Mouse (Mus musculus) heart, adult 11 months (tissue): ENCODE data around the gene Mitf.

ENCODE experiments used
- DNase-seq: peaks from one replicate; pipeline ENCODE4 v3.0.0; 2022

The Mitf gene

GRCm38 (mm10) chr6:98048671-98049438 is 242.0 kb downstream of the Mitf start:
- DNase-seq: peak; percentile 83

GRCm38 (mm10) chr6:98049551-98049950 is 242.7 kb downstream of the Mitf start:
- DNase-seq: peak; percentile 73

GRCm38 (mm10) chr6:98061878-98062277 is 255.0 kb downstream of the Mitf start:
- no peak for DNase-seq

DNA sequence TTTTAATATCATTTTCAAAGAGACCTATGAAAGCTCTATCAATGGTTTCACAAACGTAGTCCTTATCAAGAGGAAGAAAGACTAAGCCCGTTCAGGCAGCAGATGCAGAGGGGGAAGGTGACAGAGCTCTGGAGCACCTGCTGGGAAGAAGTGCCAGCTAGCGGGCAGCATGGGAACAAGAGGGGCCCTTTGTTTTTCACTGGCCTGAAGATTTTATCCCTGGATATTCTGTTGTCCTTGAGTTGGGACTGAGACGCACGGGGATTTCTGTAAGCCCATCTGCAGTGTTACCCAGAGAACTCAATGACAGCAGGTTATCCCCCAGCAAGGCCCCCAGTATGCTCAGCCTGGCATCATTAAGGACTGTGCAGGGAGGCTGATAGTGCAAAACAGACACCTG is 258.1 kb downstream of the Mitf start:
- peak; percentile 78 for DNase-seq

DNA sequence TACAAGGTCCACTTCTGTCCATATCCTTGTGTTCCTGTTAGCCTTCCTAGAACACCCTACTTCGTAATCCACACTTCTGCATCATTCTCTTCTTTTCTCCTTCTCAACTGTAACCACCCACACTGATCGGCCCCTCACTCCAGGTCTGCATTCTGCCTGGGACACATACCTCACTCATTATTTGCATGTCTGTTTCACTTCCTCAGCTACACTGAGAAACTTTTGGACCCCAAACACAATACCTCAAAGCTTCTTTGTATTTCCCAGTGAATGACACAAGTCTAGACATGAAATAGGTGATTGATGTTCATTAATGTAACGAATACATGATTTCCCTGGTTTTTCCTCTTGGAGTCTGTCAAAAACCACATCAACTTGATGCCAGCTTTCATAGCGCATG is 259.6 kb downstream of the Mitf start:
- DNase-seq: no peak
